Mouse (Mus musculus) CD4-positive, CD25-positive, alpha-beta regulatory T cell, adult 4 months (primary cell): Measurements from ENCODE around the gene Coa3. TPM values are rescaled to one million over a fixed set of nuclear protein-coding genes. Genes with fewer than 3 reads are reported as not detected.

Experiments
- ATAC-seq: one replicate; pipeline ENCODE4 v1.8.0; 2017
- polyA plus RNA-seq, 2 experiments: library from polyadenylated mRNA; unstranded; fragments of 100-300 nt; shearing (Covaris generic); gene quantifications; one replicate each; pipeline ENCODE4 v1.2.1; 2017

Gene Coa3
- polyA plus RNA-seq, 2 experiments from 2014 or later = 132 to 135 TPM

DNA sequence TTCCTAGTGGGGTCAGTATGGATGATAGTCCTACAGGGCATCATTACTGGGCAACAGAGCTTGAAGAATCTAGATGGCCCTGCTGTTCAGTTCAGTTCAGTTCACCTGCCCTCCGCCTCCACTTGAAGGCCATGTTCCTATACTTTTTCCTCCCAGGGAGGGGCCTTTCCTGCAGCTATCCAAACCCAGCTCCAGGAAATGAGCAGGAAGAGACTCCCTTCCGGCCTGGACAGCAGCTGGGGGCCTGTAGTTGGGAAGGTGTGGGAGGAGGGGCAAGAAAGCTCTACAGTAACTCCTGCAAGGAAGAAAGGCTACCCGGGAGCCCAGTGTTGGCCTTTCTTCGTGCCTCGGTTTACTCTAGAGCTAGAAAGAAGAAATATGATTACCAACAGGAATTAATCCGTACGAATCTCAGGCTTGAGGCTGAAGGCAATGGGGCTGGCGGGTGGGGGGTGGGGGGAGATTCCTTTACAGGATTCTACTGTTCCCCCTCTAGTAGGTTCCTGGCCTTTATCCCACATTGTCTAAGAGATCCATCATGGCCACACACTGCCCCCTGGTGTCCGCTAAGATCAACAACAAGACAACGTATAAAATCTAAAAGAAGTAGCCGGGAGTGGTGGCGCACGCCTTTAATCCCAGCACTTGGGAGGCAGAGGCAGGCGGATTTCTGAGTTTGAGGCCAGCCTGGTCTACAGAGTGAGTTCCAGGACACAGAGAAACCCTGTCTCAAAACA is 30.5 kb downstream of the Coa3 start:
- peak; percentile 33 for ATAC-seq

GRCm38 (mm10) chr11:101247521-101248030 is 31.3 kb downstream of the Coa3 start:
- no peak for ATAC-seq

DNA sequence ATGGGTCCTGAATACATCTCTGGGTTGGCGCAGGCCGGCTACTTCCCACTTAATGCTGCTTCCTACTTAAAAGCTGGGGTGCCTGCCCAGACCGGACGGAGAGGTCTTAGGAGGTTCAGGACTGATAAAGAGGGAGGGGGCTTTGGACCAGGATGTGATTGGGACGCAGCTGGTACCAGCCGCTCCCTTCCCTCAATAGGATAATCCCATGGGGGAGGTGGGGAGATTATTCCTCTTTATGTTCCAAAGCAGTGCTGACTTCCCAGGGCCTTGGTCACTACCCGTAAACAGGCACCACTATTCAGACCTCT is 32.3 kb downstream of the Coa3 start:
- ATAC-seq = no peak

- no peak for ATAC-seq
These were observed 32.8 kb downstream of the Coa3 start, which contains the start of gene Ramp2 for GRCm38 (mm10) chr11:101245855-101246701. TSS of gene Ramp2 (plus strand) at chr11:101246028.

- no peak for ATAC-seq
These were observed 33.8 kb downstream of the Coa3 start for GRCm38 (mm10) chr11:101245071-101245470.

- ATAC-seq = no peak
These were observed 40.8 kb downstream of the Coa3 start for GRCm38 (mm10) chr11:101238071-101238647.

DNA sequence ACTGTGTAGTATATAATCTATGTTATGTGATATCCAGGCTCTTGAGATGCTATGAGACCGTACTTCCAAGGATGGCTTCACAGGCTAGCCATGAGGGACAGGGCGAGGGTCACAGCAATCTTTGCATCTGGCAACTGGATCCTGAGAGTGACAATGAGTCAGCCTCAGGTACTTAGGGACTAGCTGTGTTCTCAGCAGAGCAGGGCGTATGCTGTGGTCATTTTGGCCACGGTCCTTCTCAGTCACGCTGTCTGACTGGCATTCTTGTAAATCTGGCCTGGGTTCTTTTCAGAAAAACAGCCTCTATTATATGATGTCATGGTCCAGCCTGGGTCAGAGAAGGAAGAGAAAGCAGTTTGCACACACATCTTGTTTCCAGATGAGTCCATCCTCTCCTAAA is 42.1 kb downstream of the Coa3 start:
- no peak for ATAC-seq

- ATAC-seq = no peak
These were observed 43.5 kb downstream of the Coa3 start for GRCm38 (mm10) chr11:101235429-101235828.

- ATAC-seq = no peak
These were observed 44.8 kb downstream of the Coa3 start for GRCm38 (mm10) chr11:101234124-101234523.

GRCm38 (mm10) chr11:101233240-101233639 is 45.7 kb downstream of the Coa3 start:
- no peak for ATAC-seq

DNA sequence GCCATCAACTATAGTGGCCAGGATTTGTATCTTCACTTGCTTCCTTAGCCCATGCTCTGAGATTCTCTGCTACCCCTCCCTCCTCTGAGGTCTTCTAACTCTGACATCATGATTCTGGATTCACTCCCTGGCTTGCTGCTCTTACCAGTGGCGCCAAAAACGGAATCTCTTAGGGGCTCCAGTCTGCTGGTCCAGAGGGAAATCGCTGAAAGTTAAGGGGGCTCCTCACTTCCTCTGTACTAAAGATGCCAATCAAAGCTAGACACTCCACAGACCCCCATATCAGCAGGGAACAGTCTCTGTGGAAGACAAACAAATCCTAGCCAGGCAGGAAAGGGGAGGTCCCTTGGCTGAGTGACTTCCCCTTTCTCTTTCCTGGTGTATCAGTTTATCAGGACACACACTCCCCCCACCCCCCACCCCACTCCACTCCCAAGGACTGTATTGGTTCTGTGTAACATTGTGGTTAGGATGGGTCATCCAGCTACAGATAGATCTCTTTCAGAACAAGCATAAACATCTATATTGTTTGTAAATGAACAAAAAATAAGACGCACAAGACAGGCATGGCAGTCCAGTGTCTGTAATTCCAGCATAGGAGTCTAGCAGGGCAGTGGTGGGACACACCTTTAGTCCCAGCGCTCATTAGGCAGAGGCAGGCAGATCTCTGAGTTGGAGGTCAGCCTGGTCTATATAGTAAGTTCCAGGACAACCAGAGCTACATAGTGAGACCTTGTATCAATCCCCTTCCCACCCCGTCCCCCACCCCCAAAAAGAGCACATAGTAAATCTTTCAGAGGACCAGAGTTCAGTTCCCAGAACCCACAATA is 46.7 kb downstream of the Coa3 start:
- ATAC-seq = no peak

- no peak for ATAC-seq
These were observed 47.7 kb downstream of the Coa3 start for GRCm38 (mm10) chr11:101230991-101231871.

- no peak for ATAC-seq
These were observed 48.4 kb downstream of the Coa3 start for GRCm38 (mm10) chr11:101230526-101230925.

DNA sequence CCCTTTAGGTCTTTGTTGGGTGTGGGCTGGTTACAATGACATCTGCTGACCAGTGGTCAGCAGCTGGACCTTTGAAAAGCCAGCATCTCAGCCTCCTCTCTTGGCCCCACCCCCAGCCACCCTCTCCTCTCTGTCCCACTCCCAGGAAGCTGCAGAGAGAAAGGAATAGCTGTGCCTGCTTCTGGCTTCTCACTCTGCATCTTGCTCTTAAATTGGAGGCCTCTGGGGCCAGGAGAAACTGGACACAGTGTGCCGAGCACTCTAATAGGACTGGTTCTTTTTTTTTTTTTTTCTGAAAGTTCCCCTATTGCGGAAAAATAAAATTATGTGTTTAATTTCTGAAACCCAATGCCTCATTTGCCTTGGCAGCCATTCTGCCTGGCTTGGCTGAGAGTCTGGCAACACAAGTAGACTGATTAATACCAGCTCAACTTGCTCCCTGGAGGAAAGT is 48.8 kb downstream of the Coa3 start:
- no peak for ATAC-seq

DNA sequence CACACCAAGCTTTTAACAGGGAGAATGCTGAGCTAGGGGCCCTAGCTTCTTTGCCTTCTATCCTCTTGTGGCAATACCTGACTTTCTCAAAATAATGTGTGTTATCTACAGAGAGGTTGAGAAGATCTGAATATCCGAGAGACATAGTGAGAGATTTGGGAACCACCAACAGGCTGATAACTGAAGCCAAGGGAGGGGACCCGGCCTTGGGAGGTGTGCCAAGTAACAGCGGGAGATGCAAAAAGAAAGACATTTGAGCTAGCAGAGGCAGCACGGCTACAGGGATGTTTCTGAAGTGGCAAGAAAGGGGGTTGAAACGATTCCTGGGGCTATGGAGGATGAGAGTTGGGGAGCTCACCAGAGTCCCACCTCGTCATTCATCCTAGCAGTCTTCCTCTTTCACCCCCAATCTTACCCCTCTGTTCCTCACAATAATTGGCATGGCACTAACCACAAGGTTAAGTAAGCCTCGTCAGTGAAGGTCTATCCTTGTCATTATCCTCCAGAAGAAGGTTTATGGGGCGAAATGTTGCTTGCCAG is 49.5 kb downstream of the Coa3 start:
- no peak for ATAC-seq

Other genes starting within 250 kb of the Coa3 start
- 1 to 10 TPM; 7.6 to 7.9 TPM for gene Naglu, start 209.1 kb downstream of the Coa3 start, polyA plus RNA-seq
- gene Hsd17b1, start 200.7 kb downstream of the Coa3 start, polyA plus RNA-seq = under 1 TPM in 1 of 2 experiments, not detected in 1; 0.32 TPM
- gene Coasy, start 196.5 kb downstream of the Coa3 start, polyA plus RNA-seq = 10 to 100 TPM; 17.4 to 27.7 TPM
- gene Mlx, start 191.8 kb downstream of the Coa3 start, polyA plus RNA-seq = 10 to 100 TPM; 60.2 to 68.1 TPM
- 1 to 10 TPM; 8.4 to 9.8 TPM for gene Psmc3ip, start 183.7 kb downstream of the Coa3 start, polyA plus RNA-seq
- 10 to 100 TPM; 16.1 to 27.9 TPM for gene Retreg3, start 159.2 kb downstream of the Coa3 start, polyA plus RNA-seq
- gene Tubg1, start 159.2 kb downstream of the Coa3 start, polyA plus RNA-seq = 10 to 100 TPM; 24.9 to 34.0 TPM
- gene Tubg2, start 123.2 kb downstream of the Coa3 start, polyA plus RNA-seq = 1 to 10 TPM; 1.4 to 3.5 TPM
- gene Cntnap1, start 108.6 kb downstream of the Coa3 start, polyA plus RNA-seq = under 1 TPM in 1 of 2 experiments, not detected in 1; 0.17 TPM
- not detected for gene Plekhh3, start 107.8 kb downstream of the Coa3 start, polyA plus RNA-seq
- 1 to 10 TPM in 1 of 2 experiments, under 1 TPM in 1; 0.36 to 2.0 TPM for gene Ccr10, start 103.7 kb downstream of the Coa3 start, polyA plus RNA-seq
- gene Ezh1, start 52.7 kb downstream of the Coa3 start, polyA plus RNA-seq = 10 to 100 TPM; 57.3 to 85.6 TPM
- gene Ramp2, start 33.1 kb downstream of the Coa3 start, polyA plus RNA-seq = not detected
- 100 to 1,000 TPM; 132 to 144 TPM for gene Vps25, start 25.4 kb downstream of the Coa3 start, polyA plus RNA-seq
- 1 to 10 TPM in 1 of 2 experiments, under 1 TPM in 1; 0.91 to 1.4 TPM for gene Wnk4, start 18.5 kb downstream of the Coa3 start, polyA plus RNA-seq
- gene Cntd1, start 102 bp downstream of the Coa3 start, polyA plus RNA-seq = under 1 TPM in 1 of 2 experiments, not detected in 1; 0.97 TPM
- gene Becn1, start 23.2 kb upstream of the Coa3 start, polyA plus RNA-seq = 10 to 100 TPM; 68.1 to 99.6 TPM
- gene Psme3, start 37.1 kb upstream of the Coa3 start, polyA plus RNA-seq = 10 to 100 TPM; 29.8 to 30.0 TPM
- 1 to 10 TPM; 2.3 to 3.0 TPM for gene Aoc2, start 45.9 kb upstream of the Coa3 start, polyA plus RNA-seq
- gene Aoc3, start 51.5 kb upstream of the Coa3 start, polyA plus RNA-seq = not detected
- gene G6pc, start 88.4 kb upstream of the Coa3 start, polyA plus RNA-seq = not detected
- 10 to 100 TPM; 36.2 to 41.6 TPM for gene Aarsd1, start 138.5 kb upstream of the Coa3 start, polyA plus RNA-seq
- gene Gm27029, start 145.7 kb upstream of the Coa3 start, polyA plus RNA-seq = 1 to 10 TPM; 1.3 to 1.8 TPM
- 1 to 10 TPM; 8.0 to 8.5 TPM for gene Rundc1, start 146.0 kb upstream of the Coa3 start, polyA plus RNA-seq
- 1 to 10 TPM; 1.7 to 2.1 TPM for gene Ptges3l, start 146.2 kb upstream of the Coa3 start, polyA plus RNA-seq
- 100 to 1,000 TPM; 407 to 740 TPM for gene Rpl27, start 163.2 kb upstream of the Coa3 start, polyA plus RNA-seq
- gene Ifi35, start 169.3 kb upstream of the Coa3 start, polyA plus RNA-seq = 100 to 1,000 TPM; 174 to 204 TPM
- under 1 TPM in 1 of 2 experiments, not detected in 1; 0.23 TPM for gene Rnd2, start 185.9 kb upstream of the Coa3 start, polyA plus RNA-seq
- gene Vat1, start 187.1 kb upstream of the Coa3 start, polyA plus RNA-seq = 1 to 10 TPM; 1.1 to 1.5 TPM